Mouse (Mus musculus) CD4-positive, CD25-positive, alpha-beta regulatory T cell, adult 4 months (primary cell): ENCODE results near the gene B4galnt2. TPM values are rescaled to one million over a fixed set of nuclear protein-coding genes. Genes with fewer than 3 reads are reported as not detected.
A peak's percentile ranks its signal among the peaks of the same experiment; 100 is the strongest.

Source experiments
- ATAC-seq: one replicate; pipeline ENCODE4 v1.8.0; 2017
- polyA plus RNA-seq, 2 experiments: library from polyadenylated mRNA; unstranded; fragments of 100-300 nt; shearing (Covaris generic); gene quantifications; one replicate each; pipeline ENCODE4 v1.2.1; 2017

Gene B4galnt2
- polyA plus RNA-seq, 2 experiments from 2014 or later, result 0.19 TPM; not detected in 1

GRCm38 (mm10) chr11:95826317-95827167 lies 88.1 kb downstream of the B4galnt2 start:
- no peak for ATAC-seq

DNA sequence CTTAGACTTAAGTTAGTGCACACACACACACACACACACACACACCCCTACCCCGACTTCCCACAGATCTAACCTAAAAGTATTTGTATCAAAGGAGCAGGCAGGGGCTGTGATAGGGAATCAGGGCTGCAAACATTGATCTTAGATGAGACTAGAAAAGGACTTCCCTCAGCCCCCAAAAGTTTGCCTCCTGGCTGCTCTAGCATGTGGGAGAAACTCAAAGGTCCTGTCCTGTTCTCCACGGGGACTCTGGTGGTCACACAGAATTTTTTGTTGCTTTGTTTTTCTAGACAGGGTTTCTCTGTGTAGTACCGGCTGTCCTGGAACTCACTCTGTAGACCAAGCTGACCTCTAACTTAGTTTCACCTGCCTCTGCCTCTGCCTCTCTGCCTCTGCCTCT lies 89.1 kb downstream of the B4galnt2 start:
- no peak for ATAC-seq

- no peak for ATAC-seq
These were observed 89.8 kb downstream of the B4galnt2 start for GRCm38 (mm10) chr11:95824877-95825243.

DNA sequence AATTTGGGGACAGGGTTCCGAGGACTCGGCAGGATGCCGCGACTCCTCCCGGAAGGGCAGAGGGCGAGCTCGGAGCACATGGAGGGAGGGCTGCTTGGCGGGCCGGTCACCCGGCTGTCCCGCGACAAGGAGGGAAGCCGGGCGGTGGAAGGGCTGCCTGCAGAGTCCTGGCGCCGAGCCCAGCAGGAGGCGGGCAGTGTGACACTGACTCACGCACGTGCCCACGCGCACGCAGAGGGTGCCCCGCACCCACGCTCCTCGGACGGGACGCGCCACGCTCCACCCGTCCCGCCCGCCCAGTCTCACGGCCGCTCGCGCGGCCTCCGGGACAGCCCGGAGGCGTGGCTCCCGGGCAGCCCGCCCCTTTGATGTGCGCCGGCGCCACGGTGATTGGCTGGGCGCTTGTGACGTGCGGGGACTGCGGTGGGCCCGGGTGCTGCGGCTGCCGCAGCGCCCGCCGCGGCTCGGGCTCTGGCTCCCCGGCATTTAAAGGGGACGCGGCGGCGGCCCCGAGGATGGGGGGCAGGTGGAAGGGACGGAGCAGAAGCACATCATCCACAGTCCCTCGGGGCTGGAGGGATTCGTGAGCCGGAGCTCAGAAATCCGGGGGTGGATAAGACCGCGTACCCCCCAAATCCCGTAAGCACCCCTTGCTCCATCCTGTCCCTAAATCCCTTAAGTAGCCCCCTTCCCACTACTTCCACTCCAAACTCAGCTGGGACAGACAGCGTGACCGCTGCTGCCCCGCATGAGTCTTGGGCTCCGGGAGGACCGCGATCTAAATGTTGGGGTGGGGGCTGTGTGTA lies 90.4 kb downstream of the B4galnt2 start, which contains the start of gene Phospho1:
TSS of gene Phospho1 (plus strand) at position 429 of the 806 bp plus-strand sequence.
- ATAC-seq, result peak; percentile 88

DNA sequence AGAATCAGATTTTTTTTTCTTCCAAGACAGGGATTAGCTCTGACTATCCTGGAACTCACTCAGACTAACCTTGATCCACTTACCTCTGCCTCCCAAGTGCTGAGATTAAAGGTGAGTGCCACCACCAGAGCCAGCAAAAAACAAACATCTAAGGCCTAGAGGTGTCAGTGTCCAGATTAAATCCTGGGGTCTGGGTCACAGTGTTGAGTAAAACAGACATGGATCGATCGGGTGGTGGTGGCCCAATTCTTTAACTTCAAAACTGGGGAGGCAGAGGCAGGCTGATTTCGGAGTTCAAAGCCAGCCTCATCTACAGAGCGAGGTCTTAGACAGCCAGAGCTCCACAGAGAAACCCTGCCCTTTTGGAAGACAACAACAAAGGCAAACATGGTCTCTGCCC lies 92.3 kb downstream of the B4galnt2 start:
- no peak for ATAC-seq

- ATAC-seq, result no peak
These were observed 93.2 kb downstream of the B4galnt2 start for GRCm38 (mm10) chr11:95821511-95821910.

- no peak for ATAC-seq
These were observed 95.6 kb downstream of the B4galnt2 start for GRCm38 (mm10) chr11:95819138-95819537.

Other genes starting within 250 kb of the B4galnt2 start
- gene Phb, start 247.9 kb downstream of the B4galnt2 start, polyA plus RNA-seq, result 100 to 1,000 TPM; 132 to 177 TPM
- 10 to 100 TPM; 15.1 to 21.3 TPM for gene Zfp652, start 202.2 kb downstream of the B4galnt2 start, polyA plus RNA-seq
- gene B130006D01Rik, start 191.3 kb downstream of the B4galnt2 start, polyA plus RNA-seq, result 1 to 10 TPM; 7.5 to 8.6 TPM
- gene Phospho1, start 90.4 kb downstream of the B4galnt2 start, polyA plus RNA-seq, result not detected
- gene Gngt2, start 77.7 kb downstream of the B4galnt2 start, polyA plus RNA-seq, result 10 to 100 TPM; 56.7 to 64.5 TPM
- 10 to 100 TPM; 83.1 to 93.7 TPM for gene Abi3, start 72.4 kb downstream of the B4galnt2 start, polyA plus RNA-seq
- gene Igf2bp1, start 91.0 kb upstream of the B4galnt2 start, polyA plus RNA-seq, result not detected
- gene Gip, start 109.7 kb upstream of the B4galnt2 start, polyA plus RNA-seq, result not detected
- gene Snf8, start 120.0 kb upstream of the B4galnt2 start, polyA plus RNA-seq, result 10 to 100 TPM; 32.8 to 42.6 TPM
- gene Ube2z, start 150.5 kb upstream of the B4galnt2 start, polyA plus RNA-seq, result 10 to 100 TPM in 1 of 2 experiments, 1 to 10 TPM in 1; 7.9 to 10.0 TPM
- 100 to 1,000 TPM; 289 to 328 TPM for gene Atp5g1, start 160.8 kb upstream of the B4galnt2 start, polyA plus RNA-seq
- not detected for gene Calcoco2, start 197.1 kb upstream of the B4galnt2 start, polyA plus RNA-seq
- not detected for gene Ttll6, start 218.9 kb upstream of the B4galnt2 start, polyA plus RNA-seq